Mouse (Mus musculus): Measurements from ENCODE around the gene Dcxr. TPM values are rescaled to one million over a fixed set of nuclear protein-coding genes. Genes with fewer than 3 reads are reported as not detected.
"Not testable (repeated sequence)": the region's sequence is repeated elsewhere in the genome, so short reads cannot be mapped to it uniquely, and the experiment has no call there.

Dcxr gene
- polyA plus RNA-seq, 1 experiment from 2014 or later, result 11.9 TPM

DNA sequence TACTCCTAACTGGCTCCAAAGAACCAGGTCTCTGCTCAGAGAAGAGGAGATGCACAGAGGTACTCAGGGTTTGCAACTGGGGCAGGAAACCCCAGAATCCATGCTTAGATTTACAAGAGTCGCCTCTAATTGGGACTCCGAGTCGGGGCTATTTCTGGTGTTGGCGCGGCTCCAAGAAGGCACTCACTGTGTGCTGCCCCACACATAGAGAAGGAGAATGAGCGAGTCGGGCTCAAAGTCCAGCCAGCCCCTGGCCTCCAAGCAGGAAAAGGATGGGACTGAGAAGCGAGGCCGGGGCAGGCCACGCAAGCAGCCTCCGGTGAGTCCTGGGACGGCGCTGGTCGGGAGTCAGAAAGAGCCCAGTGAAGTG lies 35.6 kb upstream of the Dcxr start, which contains the start of gene Hmga1b:
Hmga1b (plus strand) TSS at position 123 of the 370 bp plus-strand sequence.
- Histone ChIP-seq H3K27me3 (ENCODE audit: control insufficient read depth, insufficient read depth, low read length) (peaks cover 22% of the 10 kb centered on the region; the same call in 1 of the 2 replicates), H3K9me3 (ENCODE audit: control insufficient read depth, low read length) (peaks cover 16% of the 10 kb centered on the region), H3K9ac (ENCODE audit: low read length) (peak within 1 kb of the TSS; percentile 47), H3K4me2 (ENCODE audit: low read length) (peak within 1 kb of the TSS; percentile 41)
- H3K4me1 ChIP-seq (ENCODE audit: control insufficient read depth in 2 of 2, insufficient read depth in 2 of 2, low read length in 2 of 2); ATAC-seq (ENCODE audit: insufficient number of reproducible peaks, insufficient read depth, low FRiP score, low read depth); H3K27ac ChIP-seq (replicated peaks in 1 of 2; ENCODE audit: control insufficient read depth in 1 of 2, insufficient read depth in 1 of 2, low read depth in 2 of 2, low read length in 2 of 2); H3K36me3 ChIP-seq (ENCODE audit: control insufficient read depth, insufficient read depth, low read length); H3K4me3 ChIP-seq (ENCODE audit: control insufficient read depth in 1 of 2, insufficient read depth in 1 of 2, low read depth in 1 of 2, low read length in 2 of 2): not testable (repeated sequence)
- WGBS, result 11% methylated on average over 14 of the region's 14 CpGs

- peaks cover 17% of the 10 kb centered on the region for H3K9me3 ChIP-seq (ENCODE audit: control insufficient read depth, low read length)
- no peaks in the 10 kb centered on the region for H3K36me3 ChIP-seq (ENCODE audit: control insufficient read depth, insufficient read depth, low read length)
- H3K4me1 ChIP-seq (ENCODE audit: control insufficient read depth in 2 of 2, insufficient read depth in 2 of 2, low read length in 2 of 2), result peaks cover 6 to 7% of the 10 kb centered on the region in 2 experiments
- H3K27ac ChIP-seq (replicated peaks in 1 of 2; ENCODE audit: control insufficient read depth in 1 of 2, insufficient read depth in 1 of 2, low read depth in 2 of 2, low read length in 2 of 2), result no peak overlapping the region
- peaks cover 22% of the 10 kb centered on the region; the same call in 1 of the 2 replicates for H3K27me3 ChIP-seq (ENCODE audit: control insufficient read depth, insufficient read depth, low read length)
- peak overlapping the region; percentile 41 for H3K4me2 ChIP-seq (ENCODE audit: low read length)
- H3K4me3 ChIP-seq (ENCODE audit: control insufficient read depth in 1 of 2, insufficient read depth in 1 of 2, low read depth in 1 of 2, low read length in 2 of 2), result no peak overlapping the region
- peak overlapping the region; percentile 47 for H3K9ac ChIP-seq (ENCODE audit: low read length)
- no peak for ATAC-seq (ENCODE audit: insufficient number of reproducible peaks, insufficient read depth, low FRiP score, low read depth)
- WGBS, result 51% methylated on average over 14 of the region's 14 CpGs
These were observed 35.0 kb upstream of the Dcxr start for GRCm38 (mm10) chr11:120761811-120762671.

DNA sequence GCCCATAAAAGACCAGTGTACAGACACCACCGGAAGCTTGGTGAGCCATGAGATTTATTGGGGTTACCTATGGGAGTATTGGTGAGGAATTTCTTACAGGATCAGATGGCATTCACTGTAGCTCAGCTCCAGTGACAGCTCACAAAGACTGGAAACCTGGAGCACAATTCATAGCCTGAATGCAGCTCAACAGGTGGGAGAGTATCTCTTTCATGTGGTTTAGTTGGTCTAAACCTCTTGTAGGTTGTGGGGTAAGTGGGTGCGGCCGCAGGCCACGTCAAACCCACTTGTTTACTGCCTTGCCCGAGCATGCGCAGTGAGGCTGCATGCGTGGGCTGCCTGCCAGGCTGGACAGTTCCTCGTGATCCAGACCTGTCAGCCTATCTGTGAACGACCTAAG lies 33.2 kb upstream of the Dcxr start:
- Histone ChIP-seq H3K27ac (replicated peaks in 1 of 2; ENCODE audit: control insufficient read depth in 1 of 2, insufficient read depth in 1 of 2, low read depth in 2 of 2, low read length in 2 of 2) (no peak overlapping the region), H3K4me3 (ENCODE audit: control insufficient read depth in 1 of 2, insufficient read depth in 1 of 2, low read depth in 1 of 2, low read length in 2 of 2) (no peak overlapping the region), H3K9ac (ENCODE audit: low read length) (no peak overlapping the region), H3K36me3 (ENCODE audit: control insufficient read depth, insufficient read depth, low read length) (no peaks in the 10 kb centered on the region), H3K9me3 (ENCODE audit: control insufficient read depth, low read length) (peaks cover 20% of the 10 kb centered on the region), H3K4me1 (ENCODE audit: control insufficient read depth in 2 of 2, insufficient read depth in 2 of 2, low read length in 2 of 2) (peaks cover 6 to 7% of the 10 kb centered on the region in 2 experiments), H3K27me3 (ENCODE audit: control insufficient read depth, insufficient read depth, low read length) (peaks cover 16% of the 10 kb centered on the region; the same call in 1 of the 2 replicates), H3K4me2 (ENCODE audit: low read length) (no peak overlapping the region)
- WGBS, result 64% methylated on average over 9 of the region's 9 CpGs
- ATAC-seq (ENCODE audit: insufficient number of reproducible peaks, insufficient read depth, low FRiP score, low read depth), result no peak

- H3K9ac ChIP-seq (ENCODE audit: low read length), result no peak overlapping the region
- ATAC-seq (ENCODE audit: insufficient number of reproducible peaks, insufficient read depth, low FRiP score, low read depth), result no peak
- H3K4me3 ChIP-seq (ENCODE audit: control insufficient read depth in 1 of 2, insufficient read depth in 1 of 2, low read depth in 1 of 2, low read length in 2 of 2), result no peak overlapping the region
- no peaks in the 10 kb centered on the region for H3K9me3 ChIP-seq (ENCODE audit: control insufficient read depth, low read length)
- H3K36me3 ChIP-seq (ENCODE audit: control insufficient read depth, insufficient read depth, low read length), result no peaks in the 10 kb centered on the region
- no peaks in the 10 kb centered on the region for H3K4me1 ChIP-seq (ENCODE audit: control insufficient read depth in 2 of 2, insufficient read depth in 2 of 2, low read length in 2 of 2)
- no peaks in the 10 kb centered on the region for H3K27me3 ChIP-seq (ENCODE audit: control insufficient read depth, insufficient read depth, low read length)
- H3K4me2 ChIP-seq (ENCODE audit: low read length), result no peak overlapping the region
- WGBS, result 68% methylated on average over 4 of the region's 4 CpGs
- H3K27ac ChIP-seq (replicated peaks in 1 of 2; ENCODE audit: control insufficient read depth in 1 of 2, insufficient read depth in 1 of 2, low read depth in 2 of 2, low read length in 2 of 2), result no peak overlapping the region
These were observed 24.5 kb upstream of the Dcxr start for GRCm38 (mm10) chr11:120751606-120752005.

DNA sequence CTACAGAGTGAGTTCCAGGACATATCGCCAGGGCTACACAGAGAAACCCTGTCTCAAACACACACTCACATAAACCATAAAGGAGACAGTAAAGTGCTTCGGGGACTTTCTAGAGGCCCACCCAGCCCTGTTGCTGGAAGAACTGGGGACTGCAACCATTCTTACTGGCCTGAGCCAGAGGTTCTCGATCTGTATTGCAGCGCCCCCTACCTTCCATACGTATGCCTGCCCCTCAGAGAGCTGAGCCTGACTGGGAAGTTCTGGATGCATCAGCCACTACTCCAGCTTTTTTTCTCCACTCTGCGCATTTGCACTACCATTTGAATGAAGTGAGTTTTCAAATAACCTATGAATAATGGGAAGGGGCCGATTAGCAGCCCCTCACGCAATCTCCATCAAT lies 22.3 kb upstream of the Dcxr start:
- H3K4me3 ChIP-seq (ENCODE audit: control insufficient read depth in 1 of 2, insufficient read depth in 1 of 2, low read depth in 1 of 2, low read length in 2 of 2), result no peak overlapping the region
- H3K4me1 ChIP-seq (ENCODE audit: control insufficient read depth in 2 of 2, insufficient read depth in 2 of 2, low read length in 2 of 2), result no peaks in the 10 kb centered on the region
- no peak overlapping the region for H3K9ac ChIP-seq (ENCODE audit: low read length)
- H3K27ac ChIP-seq (replicated peaks in 1 of 2; ENCODE audit: control insufficient read depth in 1 of 2, insufficient read depth in 1 of 2, low read depth in 2 of 2, low read length in 2 of 2), result no peak overlapping the region
- H3K27me3 ChIP-seq (ENCODE audit: control insufficient read depth, insufficient read depth, low read length), result no peaks in the 10 kb centered on the region
- ATAC-seq (ENCODE audit: insufficient number of reproducible peaks, insufficient read depth, low FRiP score, low read depth), result no peak
- H3K4me2 ChIP-seq (ENCODE audit: low read length), result no peak overlapping the region
- no peaks in the 10 kb centered on the region for H3K36me3 ChIP-seq (ENCODE audit: control insufficient read depth, insufficient read depth, low read length)
- H3K9me3 ChIP-seq (ENCODE audit: control insufficient read depth, low read length), result no peaks in the 10 kb centered on the region
- 49% methylated on average over 8 of the region's 8 CpGs for WGBS

- Histone ChIP-seq H3K36me3 (ENCODE audit: control insufficient read depth, insufficient read depth, low read length) (no peaks in the 10 kb centered on the region), H3K9ac (ENCODE audit: low read length) (no peak overlapping the region), H3K9me3 (ENCODE audit: control insufficient read depth, low read length) (no peaks in the 10 kb centered on the region), H3K4me3 (ENCODE audit: control insufficient read depth in 1 of 2, insufficient read depth in 1 of 2, low read depth in 1 of 2, low read length in 2 of 2) (no peak overlapping the region), H3K4me2 (ENCODE audit: low read length) (no peak overlapping the region), H3K4me1 (ENCODE audit: control insufficient read depth in 2 of 2, insufficient read depth in 2 of 2, low read length in 2 of 2) (no peaks in the 10 kb centered on the region), H3K27me3 (ENCODE audit: control insufficient read depth, insufficient read depth, low read length) (no peaks in the 10 kb centered on the region), H3K27ac (replicated peaks in 1 of 2; ENCODE audit: control insufficient read depth in 1 of 2, insufficient read depth in 1 of 2, low read depth in 2 of 2, low read length in 2 of 2) (no peak overlapping the region)
- WGBS, result 82% methylated on average over 4 of the region's 4 CpGs
- ATAC-seq (ENCODE audit: insufficient number of reproducible peaks, insufficient read depth, low FRiP score, low read depth), result no peak
These were observed 20.9 kb upstream of the Dcxr start for GRCm38 (mm10) chr11:120747974-120748373.

DNA sequence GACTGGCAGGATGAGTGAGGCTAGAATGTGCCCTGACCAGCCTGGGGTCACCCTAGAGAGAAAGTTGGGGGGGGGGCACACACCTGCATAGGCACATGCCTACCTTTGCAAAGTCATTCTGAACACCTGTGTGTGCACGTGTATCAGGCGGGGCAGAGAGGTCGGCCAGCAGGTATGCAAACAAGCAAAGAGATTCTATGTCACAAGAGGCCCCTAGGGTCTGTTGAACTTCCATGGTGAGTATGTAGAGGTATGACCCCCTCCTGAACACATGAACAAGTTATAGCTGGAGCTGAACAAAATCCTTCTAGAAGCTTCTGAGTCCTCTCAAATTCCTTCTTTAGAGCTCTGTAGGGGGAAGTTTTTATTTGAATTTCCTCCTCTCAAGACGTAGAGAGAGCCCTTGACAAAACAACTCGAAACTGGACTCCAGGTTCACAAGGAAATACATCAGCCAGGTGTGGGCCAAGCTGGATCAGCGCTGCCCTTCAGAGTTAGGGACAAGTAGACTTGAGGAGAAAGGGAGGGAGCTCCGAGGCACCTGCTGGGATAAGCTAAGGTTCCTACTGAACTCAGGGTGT lies 17.1 kb upstream of the Dcxr start:
- WGBS, result 72% methylated on average over 7 of the region's 7 CpGs

More for the DNA sequence above, 17.1 kb upstream of the Dcxr start:
- Histone ChIP-seq H3K36me3 (ENCODE audit: control insufficient read depth, insufficient read depth, low read length) (no peaks in the 10 kb centered on the region), H3K4me3 (ENCODE audit: control insufficient read depth in 1 of 2, insufficient read depth in 1 of 2, low read depth in 1 of 2, low read length in 2 of 2) (no peak overlapping the region), H3K4me2 (ENCODE audit: low read length) (no peak overlapping the region), H3K27me3 (ENCODE audit: control insufficient read depth, insufficient read depth, low read length) (0 out of 2 replicates have a peak, but pooled peaks cover 1% of the 10 kb centered on the region), H3K9ac (ENCODE audit: low read length) (no peak overlapping the region), H3K4me1 (ENCODE audit: control insufficient read depth in 2 of 2, insufficient read depth in 2 of 2, low read length in 2 of 2) (no peaks in the 10 kb centered on the region), H3K9me3 (ENCODE audit: control insufficient read depth, low read length) (no peaks in the 10 kb centered on the region), H3K27ac (replicated peaks in 1 of 2; ENCODE audit: control insufficient read depth in 1 of 2, insufficient read depth in 1 of 2, low read depth in 2 of 2, low read length in 2 of 2) (no peak overlapping the region)
- ATAC-seq (ENCODE audit: insufficient number of reproducible peaks, insufficient read depth, low FRiP score, low read depth), result no peak

Measured in heart, embryonic 14.5 days (tissue).